Mouse (Mus musculus): ENCODE measurements at regions not wholly inside any gene's neighbourhood (a gene's known extent, or its start where the extent isn't known, plus 50 kb on each side); places are given as distances from the start of the nearest gene placed in this dataset.

GRCm38 (mm10) chr15:51189134-51189533, 2695.6 kb upstream of the Gm7489 start:
- TF ChIP-seq GATA1 (IDR thresholded peaks at IDR 0.05; ENCODE audit: borderline replicate concordance, low read length) (no peak), FLI1 (IDR thresholded peaks at IDR 0.05; ENCODE audit: low read length) (no peak)

Data from megakaryocyte, embryonic 14.5 days (primary cell).